Mouse (Mus musculus): ENCODE data around the gene Rnf26.

DNA sequence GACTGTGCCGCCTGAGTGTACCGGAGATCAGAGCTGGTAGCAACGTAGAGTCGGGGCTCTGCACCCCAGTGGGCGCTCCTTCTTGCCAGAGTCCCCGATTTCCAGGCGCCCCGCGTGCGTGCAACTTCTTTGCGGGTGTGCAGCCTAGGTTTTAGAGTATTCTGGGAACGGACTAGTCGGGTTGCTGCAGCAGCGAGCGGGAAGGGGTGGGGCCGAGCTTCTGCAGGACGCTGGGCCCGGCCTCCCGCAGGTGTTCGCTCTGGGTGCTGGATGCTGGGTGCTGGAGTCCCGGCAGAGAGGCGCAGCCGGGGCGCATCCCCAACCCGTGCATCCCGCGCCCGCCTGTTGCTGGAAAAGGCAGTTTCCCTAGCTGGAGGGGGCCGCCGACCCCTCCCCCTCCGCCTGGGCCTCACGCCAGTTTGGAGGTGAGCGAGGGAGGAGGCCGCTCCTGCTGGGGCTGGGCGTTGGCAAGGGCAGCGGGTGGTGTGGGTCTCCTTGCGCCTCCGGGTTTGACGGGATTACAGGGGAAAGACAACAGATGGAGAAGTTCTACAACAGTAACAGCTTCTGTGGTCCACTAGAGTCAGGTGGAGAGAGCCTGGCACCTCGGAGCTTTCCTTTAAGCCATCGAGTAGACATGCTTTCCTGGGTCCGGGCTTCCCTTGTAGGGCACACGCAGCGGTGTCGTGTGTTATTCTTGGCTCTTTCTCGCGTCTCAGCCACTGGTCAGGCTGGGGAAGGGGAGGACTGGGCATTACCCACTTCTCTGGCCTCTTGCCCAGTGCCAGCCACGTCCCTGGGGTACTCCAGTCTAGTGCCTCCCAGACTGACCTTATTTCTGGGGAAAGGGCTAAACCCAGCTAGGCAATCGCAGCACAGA lies 21.8 kb upstream of the Rnf26 start:
- TF ChIP-seq CTCF (conservative IDR thresholded peaks at IDR 0.05; ENCODE audit: insufficient read depth, insufficient read length, low read depth, low read length): no peak
- no peak for TF ChIP-seq POLR2A (IDR thresholded peaks at IDR 0.05; ENCODE audit: low read depth, low read length)

Data from kidney, adult 2 months (tissue).